Mouse (Mus musculus): ENCODE data around the gene Haao. TPM values are rescaled to one million over a fixed set of nuclear protein-coding genes. Genes with fewer than 3 reads are reported as not detected.

The Haao gene
- total RNA-seq, 1 experiment, result 0.54 TPM

DNA sequence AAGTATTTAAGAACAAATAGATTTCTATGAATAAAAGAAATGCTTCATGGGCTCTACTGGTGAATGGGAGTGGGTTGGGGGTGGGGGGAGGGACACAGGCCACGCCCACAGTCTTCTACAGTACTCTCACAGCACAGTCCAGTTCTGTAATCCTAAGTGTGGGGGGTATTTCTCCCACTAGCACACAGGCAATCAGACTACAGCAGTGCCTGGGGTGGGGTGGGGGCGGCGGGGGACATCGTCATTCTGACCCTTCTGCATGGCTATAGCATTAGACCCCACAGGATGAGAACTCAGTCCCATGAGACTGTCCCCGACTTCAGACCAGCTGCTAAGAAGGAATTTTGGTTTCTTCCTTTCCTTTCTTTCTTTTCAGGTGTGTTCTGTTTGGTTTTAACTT is 2.0 kb upstream of the Haao start:
- in situ Hi-C loops (cut with MboI; ENCODE audit: low sequenced_read_pairs in 2 of 2, unreplicated experiment in 2 of 2), result loop anchor here (10.0 to 25.0 kb wide), 3 partner anchors 225 to 575 kb away; no protein-coding TSS in a partner anchor
- no peak overlapping the region for H3K4me3 ChIP-seq (ENCODE audit: insufficient read depth in 1 of 2, low read depth in 1 of 2, low read length in 2 of 2, poor library complexity in 1 of 2, severe bottlenecking in 1 of 2)
- no peak for DNase-seq (ENCODE audit: low read depth, low spot score)

DNA sequence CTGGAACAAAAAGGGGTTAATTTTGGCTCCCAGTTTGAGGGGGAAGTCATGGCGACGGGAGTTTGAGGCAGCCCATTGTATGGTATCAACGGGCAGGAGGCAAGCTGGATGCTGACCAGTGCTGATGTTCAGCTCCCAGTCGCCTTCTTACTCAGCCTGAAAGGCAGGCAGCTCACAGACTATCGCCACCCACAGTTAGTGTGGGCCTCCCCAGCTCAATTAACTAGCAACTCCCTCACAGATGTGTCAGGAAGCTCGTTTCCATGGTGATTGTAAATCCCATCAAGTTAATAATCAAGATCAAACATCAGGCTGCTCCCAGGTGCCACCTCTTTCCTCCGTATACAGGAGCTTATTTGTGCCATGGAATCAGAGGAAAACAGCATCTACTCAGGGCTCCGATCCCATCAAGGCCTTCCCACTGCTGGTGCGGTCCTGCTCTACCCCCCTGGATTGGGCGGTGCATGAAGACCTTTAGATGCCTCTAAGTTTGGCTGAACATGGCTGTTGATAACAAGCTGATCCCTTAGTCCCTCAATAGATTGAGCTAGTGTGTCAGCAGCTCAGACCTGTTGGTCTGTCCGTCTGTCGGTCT is 1.4 kb upstream of the Haao start:
- Histone ChIP-seq H3K4me3 (ENCODE audit: insufficient read depth in 1 of 2, low read depth in 1 of 2, low read length in 2 of 2, poor library complexity in 1 of 2, severe bottlenecking in 1 of 2) (no peak overlapping the region), H3K36me3 (ENCODE audit: control insufficient read depth, insufficient read depth, low read length, poor library complexity, severe bottlenecking) (no peaks in the 10 kb centered on the region), H3K9me3 (ENCODE audit: control insufficient read depth, insufficient read depth, low read depth, low read length) (no peaks in the 10 kb centered on the region), H3K4me1 (ENCODE audit: control insufficient read depth in 2 of 2, insufficient read depth in 2 of 2, low read length in 2 of 2, poor library complexity in 1 of 2) (peaks cover 2 to 16% of the 10 kb centered on the region in 2 experiments; a peak in 3 of 4 replicates), H3K9ac (ENCODE audit: insufficient read depth, low read depth, low read length, poor library complexity, severe bottlenecking) (no peak overlapping the region), H3K27ac (ENCODE audit: insufficient read depth, low read depth, low read length, poor library complexity, severe bottlenecking) (no peak overlapping the region)
- TF ChIP-seq HCFC1 (IDR thresholded peaks at IDR 0.05; ENCODE audit: borderline replicate concordance, insufficient read depth, low read length) (no peak), ZC3H11A (IDR thresholded peaks at IDR 0.05; ENCODE audit: borderline replicate concordance, low read depth, low read length) (no peak), ZNF384 (IDR thresholded peaks at IDR 0.05; ENCODE audit: low read depth, low read length) (no peak), MAFK (IDR thresholded peaks at IDR 0.05; ENCODE audit: insufficient read depth, low read depth, low read length) (no peak), CHD2 (IDR thresholded peaks at IDR 0.05; ENCODE audit: low read depth, low read length) (no peak)
- in situ Hi-C loops (cut with MboI; ENCODE audit: low sequenced_read_pairs in 2 of 2, unreplicated experiment in 2 of 2), result loop anchor here in 1 of 2 experiments (25.0 kb wide), 1 partner anchor 562 kb away; no protein-coding TSS in a partner anchor
- DNase-seq (ENCODE audit: low read depth, low spot score), result no peak

More for the DNA sequence above, 2.0 kb upstream of the Haao start:
- no peaks in the 10 kb centered on the region for H3K36me3 ChIP-seq (ENCODE audit: control insufficient read depth, insufficient read depth, low read length, poor library complexity, severe bottlenecking)
- no peak for TF ChIP-seq MAFK (IDR thresholded peaks at IDR 0.05; ENCODE audit: insufficient read depth, low read depth, low read length)
- no peak for TF ChIP-seq ZNF384 (IDR thresholded peaks at IDR 0.05; ENCODE audit: low read depth, low read length)
- TF ChIP-seq HCFC1 (IDR thresholded peaks at IDR 0.05; ENCODE audit: borderline replicate concordance, insufficient read depth, low read length), result no peak
- TF ChIP-seq CHD2 (IDR thresholded peaks at IDR 0.05; ENCODE audit: low read depth, low read length), result no peak
- no peak for TF ChIP-seq ZC3H11A (IDR thresholded peaks at IDR 0.05; ENCODE audit: borderline replicate concordance, low read depth, low read length)
- H3K27ac ChIP-seq (ENCODE audit: insufficient read depth, low read depth, low read length, poor library complexity, severe bottlenecking), result no peak overlapping the region
- peaks cover 2 to 17% of the 10 kb centered on the region in 2 experiments; a peak in 3 of 4 replicates for H3K4me1 ChIP-seq (ENCODE audit: control insufficient read depth in 2 of 2, insufficient read depth in 2 of 2, low read length in 2 of 2, poor library complexity in 1 of 2)
- H3K9ac ChIP-seq (ENCODE audit: insufficient read depth, low read depth, low read length, poor library complexity, severe bottlenecking), result no peak overlapping the region
- H3K9me3 ChIP-seq (ENCODE audit: control insufficient read depth, insufficient read depth, low read depth, low read length), result no peaks in the 10 kb centered on the region

DNA sequence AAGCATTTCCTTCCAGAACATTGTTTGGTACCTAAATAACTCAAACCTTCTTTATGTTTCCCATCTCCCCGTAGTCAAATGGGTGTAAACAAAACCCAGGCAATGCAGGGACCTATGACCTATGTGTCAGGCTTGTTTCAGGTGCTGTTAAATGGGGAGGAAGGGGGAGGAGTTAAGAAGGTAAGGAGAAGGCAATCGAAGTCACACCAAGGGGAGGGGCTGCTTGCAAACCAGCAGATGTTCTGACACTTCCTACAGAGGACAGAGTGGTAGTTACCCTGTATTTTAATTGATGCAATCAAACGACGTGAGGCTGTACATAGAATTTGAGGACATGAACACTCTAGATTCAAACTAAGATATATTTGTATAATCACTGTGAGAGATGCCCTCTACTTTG is 719 bp upstream of the Haao start:
- H3K9ac ChIP-seq (ENCODE audit: insufficient read depth, low read depth, low read length, poor library complexity, severe bottlenecking), result no peak overlapping the region
- H3K36me3 ChIP-seq (ENCODE audit: control insufficient read depth, insufficient read depth, low read length, poor library complexity, severe bottlenecking), result no peaks in the 10 kb centered on the region
- TF ChIP-seq ZC3H11A (IDR thresholded peaks at IDR 0.05; ENCODE audit: borderline replicate concordance, low read depth, low read length) (no peak), MAFK (IDR thresholded peaks at IDR 0.05; ENCODE audit: insufficient read depth, low read depth, low read length) (no peak), CHD2 (IDR thresholded peaks at IDR 0.05; ENCODE audit: low read depth, low read length) (no peak), HCFC1 (IDR thresholded peaks at IDR 0.05; ENCODE audit: borderline replicate concordance, insufficient read depth, low read length) (no peak), ZNF384 (IDR thresholded peaks at IDR 0.05; ENCODE audit: low read depth, low read length) (no peak)
- peaks cover 2 to 15% of the 10 kb centered on the region in 2 experiments; a peak in 3 of 4 replicates for H3K4me1 ChIP-seq (ENCODE audit: control insufficient read depth in 2 of 2, insufficient read depth in 2 of 2, low read length in 2 of 2, poor library complexity in 1 of 2)
- no peak for DNase-seq (ENCODE audit: low read depth, low spot score)
- no peak overlapping the region for H3K4me3 ChIP-seq (ENCODE audit: insufficient read depth in 1 of 2, low read depth in 1 of 2, low read length in 2 of 2, poor library complexity in 1 of 2, severe bottlenecking in 1 of 2)
- H3K9me3 ChIP-seq (ENCODE audit: control insufficient read depth, insufficient read depth, low read depth, low read length), result no peaks in the 10 kb centered on the region
- H3K27ac ChIP-seq (ENCODE audit: insufficient read depth, low read depth, low read length, poor library complexity, severe bottlenecking), result no peak overlapping the region
- in situ Hi-C loops (cut with MboI; ENCODE audit: low sequenced_read_pairs in 2 of 2, unreplicated experiment in 2 of 2), result loop anchor here in 1 of 2 experiments (25.0 kb wide), 1 partner anchor 561 kb away; no protein-coding TSS in a partner anchor

DNA sequence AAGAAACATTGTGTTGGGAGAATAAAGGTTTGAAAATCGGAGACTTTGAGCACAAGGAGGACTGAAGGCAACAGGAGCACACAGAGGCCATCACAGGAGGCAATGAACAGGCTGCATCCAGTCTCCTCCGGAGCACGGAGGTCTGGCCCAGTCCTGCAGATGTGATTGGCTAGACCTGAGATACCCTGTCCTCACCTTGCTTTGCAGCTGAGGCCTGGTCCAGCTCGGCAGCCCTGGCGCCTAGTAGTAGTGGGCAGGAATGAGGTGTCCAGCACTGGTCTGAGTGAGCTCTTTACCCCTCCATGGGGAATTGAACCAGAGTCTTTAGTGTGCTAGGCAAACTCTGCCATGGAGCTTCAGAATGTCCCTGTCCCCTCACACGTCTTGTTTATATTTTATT is 663 bp downstream of the Haao start:
- Histone ChIP-seq H3K4me1 (ENCODE audit: control insufficient read depth in 2 of 2, insufficient read depth in 2 of 2, low read length in 2 of 2, poor library complexity in 1 of 2) (peaks cover 2 to 15% of the 10 kb centered on the region in 2 experiments; a peak in 3 of 4 replicates), H3K4me3 (ENCODE audit: insufficient read depth in 1 of 2, low read depth in 1 of 2, low read length in 2 of 2, poor library complexity in 1 of 2, severe bottlenecking in 1 of 2) (no peak overlapping the region), H3K36me3 (ENCODE audit: control insufficient read depth, insufficient read depth, low read length, poor library complexity, severe bottlenecking) (no peaks in the 10 kb centered on the region), H3K9ac (ENCODE audit: insufficient read depth, low read depth, low read length, poor library complexity, severe bottlenecking) (no peak overlapping the region), H3K9me3 (ENCODE audit: control insufficient read depth, insufficient read depth, low read depth, low read length) (no peaks in the 10 kb centered on the region), H3K27ac (ENCODE audit: insufficient read depth, low read depth, low read length, poor library complexity, severe bottlenecking) (no peak overlapping the region)
- in situ Hi-C loops (cut with MboI; ENCODE audit: low sequenced_read_pairs in 2 of 2, unreplicated experiment in 2 of 2), result loop anchor here in 1 of 2 experiments (25.0 kb wide), 1 partner anchor 560 kb away; no protein-coding TSS in a partner anchor
- no peak for DNase-seq (ENCODE audit: low read depth, low spot score)
- TF ChIP-seq ZNF384 (IDR thresholded peaks at IDR 0.05; ENCODE audit: low read depth, low read length) (no peak), ZC3H11A (IDR thresholded peaks at IDR 0.05; ENCODE audit: borderline replicate concordance, low read depth, low read length) (no peak), CHD2 (IDR thresholded peaks at IDR 0.05; ENCODE audit: low read depth, low read length) (no peak), MAFK (IDR thresholded peaks at IDR 0.05; ENCODE audit: insufficient read depth, low read depth, low read length) (no peak), HCFC1 (IDR thresholded peaks at IDR 0.05; ENCODE audit: borderline replicate concordance, insufficient read depth, low read length) (no peak)
